Mouse (Mus musculus) ZHBTc4 (cell line): ENCODE measurements around the gene Syne1.

Experiments used
- DNase-seq: peaks from one replicate; pipeline ENCODE4 v3.0.0-alpha.2; 2011; ENCODE audit warnings: low read depth, low spot score

The Syne1 gene

DNA sequence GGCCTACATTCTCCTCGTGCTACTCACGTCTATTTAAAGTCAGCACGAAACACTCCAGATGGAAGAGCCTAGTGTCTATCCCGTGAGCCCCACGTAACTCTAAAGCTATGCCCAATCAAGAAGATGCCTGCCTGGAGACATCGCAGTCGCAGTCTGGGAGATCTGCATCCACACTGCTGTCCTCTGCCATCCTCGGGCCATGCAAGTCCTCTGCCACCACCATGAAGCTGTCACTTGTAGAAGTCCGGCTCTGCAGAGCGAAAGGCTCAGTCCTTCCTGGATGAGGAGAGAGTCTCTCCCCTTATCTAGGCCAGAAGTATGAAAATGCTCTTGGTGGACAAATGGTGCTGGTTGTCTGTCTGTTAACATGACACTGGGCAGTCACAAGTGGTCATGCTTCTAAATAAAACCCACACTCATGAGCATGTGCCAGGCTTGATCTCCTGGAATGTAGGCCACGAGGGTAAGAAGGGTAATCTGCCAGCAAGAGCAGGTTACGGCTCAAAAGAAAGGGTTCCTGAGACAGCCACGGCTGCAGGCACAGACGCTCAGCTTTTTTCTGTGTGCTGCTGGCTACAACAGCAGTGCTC lies 482.5 kb downstream of the Syne1 start, which contains the start of gene Gm10097:
TSS of gene Gm10097 (plus strand) at position 517 of the 590 bp plus-strand sequence.
- DNase-seq, result no peak

DNA sequence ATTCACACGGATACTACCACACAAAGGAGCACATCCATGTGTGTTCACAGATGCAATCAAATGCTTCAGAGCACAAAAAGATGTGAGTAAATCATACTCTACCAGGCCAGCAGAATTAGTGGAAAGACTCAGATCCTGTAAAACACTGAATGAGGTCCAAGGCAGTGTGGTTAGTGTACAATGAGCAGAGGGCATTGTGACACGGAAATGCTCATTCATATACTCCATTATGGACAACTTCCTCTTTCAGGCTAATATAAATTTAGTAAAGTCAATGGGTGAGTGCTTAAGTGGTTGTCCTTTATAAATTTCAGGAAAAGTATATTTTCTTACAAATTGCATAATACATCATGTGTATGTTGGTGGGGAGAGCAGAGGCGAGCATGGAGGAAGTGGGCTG lies 484.2 kb downstream of the Syne1 start:
- DNase-seq, result no peak

DNA sequence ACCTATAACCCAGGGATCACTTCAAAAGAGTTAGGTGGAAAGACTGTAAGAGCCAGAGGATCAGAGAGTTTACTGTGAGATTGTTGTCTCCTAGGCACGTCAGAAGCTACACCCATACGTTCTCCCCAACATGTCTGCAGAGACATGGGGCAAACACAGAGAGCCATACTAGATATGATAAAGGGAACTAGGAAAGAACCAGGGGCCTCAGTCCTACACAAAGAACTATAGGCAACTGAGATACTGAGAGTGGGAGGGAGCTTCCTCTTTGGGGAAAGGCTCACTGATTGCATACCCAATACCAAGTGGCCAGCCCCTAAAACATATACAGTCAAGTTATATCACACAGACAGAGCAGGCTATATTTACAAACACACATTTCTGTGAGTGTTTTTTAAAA lies 491.3 kb downstream of the Syne1 start:
- DNase-seq, result no peak

DNA sequence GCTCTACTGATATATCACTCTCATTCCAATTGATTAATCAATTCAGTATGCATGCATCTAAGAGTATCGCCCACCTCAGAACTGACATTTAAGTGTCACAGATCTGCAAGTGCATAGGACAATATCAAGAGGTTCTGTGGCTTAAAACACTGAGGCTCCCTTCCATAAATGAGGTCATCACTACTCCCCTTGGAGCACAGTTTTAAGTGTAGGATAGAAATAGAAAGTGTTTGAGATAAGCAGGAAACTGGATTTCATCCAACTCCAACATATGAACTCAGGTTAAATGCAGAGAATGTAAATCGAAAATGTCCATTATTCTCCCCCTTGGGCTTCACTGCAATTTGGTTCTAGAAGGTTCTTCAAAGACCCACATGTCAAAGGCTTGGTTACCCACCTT lies 492.4 kb downstream of the Syne1 start:
- no peak for DNase-seq

DNA sequence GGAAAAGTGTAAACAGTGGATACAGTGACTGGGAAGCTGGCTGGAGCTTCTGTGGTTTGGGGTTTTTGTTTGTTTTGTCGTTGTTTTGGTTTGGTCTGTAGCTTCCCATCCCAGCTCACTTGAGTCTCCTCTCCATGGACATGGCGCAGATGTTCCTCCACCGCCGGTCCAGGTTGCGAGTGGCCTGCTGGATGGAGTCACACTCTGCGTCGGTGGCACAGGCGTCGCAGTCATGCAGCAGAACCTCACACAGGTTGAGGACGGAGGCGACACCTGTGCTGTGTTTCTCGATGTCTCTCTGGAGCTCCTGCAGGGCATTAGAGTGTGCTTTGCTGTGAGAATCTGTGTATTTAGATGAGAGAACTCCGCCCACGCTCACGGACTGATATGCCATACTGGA lies 493.6 kb downstream of the Syne1 start:
- DNase-seq, result no peak

DNA sequence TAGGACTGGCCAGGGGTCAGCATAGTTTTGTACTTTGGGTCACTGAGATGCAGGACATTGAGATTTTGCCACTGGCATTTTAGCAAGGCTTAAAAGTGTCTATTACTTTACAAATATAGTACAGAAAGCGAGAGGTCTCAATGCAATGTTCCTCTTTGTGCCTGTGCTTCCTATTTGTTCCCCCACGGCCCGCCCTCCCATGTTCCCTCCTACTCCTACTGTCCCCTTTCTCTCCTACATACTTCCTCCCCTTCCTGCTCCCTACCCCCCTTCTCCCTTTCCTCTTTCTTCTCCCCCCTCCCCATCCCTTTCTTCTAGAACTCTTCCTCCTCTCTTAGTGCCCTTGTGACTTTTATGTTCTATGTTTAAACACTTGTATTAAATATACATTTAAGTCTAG lies 494.3 kb downstream of the Syne1 start:
- DNase-seq, result no peak

DNA sequence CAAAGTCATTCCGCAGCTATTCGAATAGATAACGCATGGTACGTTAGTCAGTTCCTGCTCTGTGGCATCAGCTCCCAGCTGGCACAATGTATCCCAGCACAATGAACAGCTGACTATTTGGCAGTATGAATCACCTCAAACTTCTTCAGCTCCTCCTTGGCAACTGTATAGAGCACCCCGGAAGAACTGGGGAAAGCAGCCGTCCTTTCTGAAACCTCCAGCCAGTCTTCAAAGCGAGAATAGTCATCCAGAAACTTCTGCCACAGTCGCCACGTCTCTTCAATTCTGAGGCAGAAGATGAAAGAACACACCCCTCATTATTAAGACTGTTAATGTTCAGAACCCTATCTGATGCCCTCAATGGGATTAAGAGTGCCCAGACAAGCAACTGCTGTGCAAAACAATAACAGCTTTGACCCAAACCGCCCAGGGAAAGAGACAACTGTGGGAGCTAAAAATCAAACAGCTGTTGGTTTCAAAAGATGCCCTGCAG lies 495.0 kb downstream of the Syne1 start:
- DNase-seq, result no peak

DNA sequence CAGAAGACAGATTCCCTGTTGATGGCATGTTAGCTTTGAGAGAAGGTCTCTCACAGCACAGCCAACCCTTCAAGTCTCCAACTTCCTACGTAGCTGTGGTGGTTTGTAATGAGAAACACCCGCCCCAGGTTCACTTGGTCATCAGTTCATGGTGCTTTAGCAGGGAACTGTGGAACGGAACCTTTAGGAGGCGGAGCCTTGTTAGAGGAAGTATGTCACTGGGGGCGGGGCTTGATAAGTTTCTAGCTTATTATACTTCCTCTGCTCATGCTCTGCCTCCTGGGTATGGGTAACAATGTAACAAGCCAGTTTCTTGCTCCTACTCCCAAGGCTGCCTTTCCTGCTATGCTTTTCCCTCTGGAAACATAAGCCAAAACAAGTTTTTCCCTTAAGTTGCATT lies 505.6 kb downstream of the Syne1 start:
- DNase-seq, result no peak

DNA sequence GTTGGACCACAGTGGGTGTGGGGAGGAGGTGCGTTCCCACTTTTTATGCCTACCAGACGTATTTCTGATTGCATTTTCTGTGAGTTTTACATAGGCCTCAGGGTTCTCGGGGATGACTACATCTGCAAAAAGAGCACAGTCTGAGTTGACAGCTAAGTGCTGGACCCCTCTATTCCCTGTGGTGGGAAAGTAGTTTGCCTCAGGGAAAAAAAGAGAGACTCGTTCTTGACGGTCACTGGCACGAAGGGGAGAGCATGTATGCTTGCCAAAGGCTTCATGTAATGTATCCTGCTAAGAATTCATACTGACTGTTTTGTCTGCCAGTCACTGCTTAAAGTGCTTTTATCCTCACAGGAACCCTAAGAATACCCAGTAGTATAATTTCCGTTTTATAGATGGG lies 506.1 kb downstream of the Syne1 start:
- no peak for DNase-seq

DNA sequence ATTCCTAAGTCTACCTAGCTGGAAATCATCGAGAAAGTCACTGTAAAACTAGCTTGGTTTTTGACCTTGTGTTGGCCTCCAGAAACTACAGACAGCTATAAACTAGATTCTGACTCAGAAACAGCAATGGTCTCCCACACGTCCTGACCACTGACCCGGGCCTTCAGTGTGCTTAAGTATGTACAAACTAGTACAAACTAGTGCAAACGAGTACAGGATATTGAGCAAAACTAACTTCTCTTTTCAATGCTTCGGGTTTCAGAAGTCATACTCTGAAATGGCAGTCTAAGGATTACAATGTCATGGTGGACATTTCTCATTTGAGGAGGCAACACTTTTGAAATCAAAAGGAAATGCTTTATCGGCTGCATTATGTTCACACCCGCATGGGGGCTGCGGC lies 506.8 kb downstream of the Syne1 start:
- DNase-seq, result no peak

DNA sequence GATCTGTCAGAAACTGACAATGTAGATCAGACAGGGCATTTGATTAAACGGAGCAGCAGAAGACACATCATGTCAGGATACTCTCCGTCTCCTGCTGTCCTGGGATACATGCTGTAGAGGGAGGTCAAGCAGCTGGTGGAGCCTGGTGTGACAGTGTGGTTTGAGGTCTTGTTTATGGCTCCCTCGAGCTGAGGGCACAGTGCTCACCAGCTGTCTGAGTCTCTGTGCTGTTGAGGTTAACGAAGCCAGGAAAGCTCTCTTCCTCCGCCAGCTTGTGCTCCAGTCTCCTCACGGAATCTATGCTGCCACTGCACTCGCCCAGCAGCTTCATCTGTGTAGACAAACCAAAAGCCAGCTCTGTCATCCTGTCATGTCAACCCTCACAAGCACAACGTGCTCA lies 510.0 kb downstream of the Syne1 start:
- DNase-seq, result no peak

DNA sequence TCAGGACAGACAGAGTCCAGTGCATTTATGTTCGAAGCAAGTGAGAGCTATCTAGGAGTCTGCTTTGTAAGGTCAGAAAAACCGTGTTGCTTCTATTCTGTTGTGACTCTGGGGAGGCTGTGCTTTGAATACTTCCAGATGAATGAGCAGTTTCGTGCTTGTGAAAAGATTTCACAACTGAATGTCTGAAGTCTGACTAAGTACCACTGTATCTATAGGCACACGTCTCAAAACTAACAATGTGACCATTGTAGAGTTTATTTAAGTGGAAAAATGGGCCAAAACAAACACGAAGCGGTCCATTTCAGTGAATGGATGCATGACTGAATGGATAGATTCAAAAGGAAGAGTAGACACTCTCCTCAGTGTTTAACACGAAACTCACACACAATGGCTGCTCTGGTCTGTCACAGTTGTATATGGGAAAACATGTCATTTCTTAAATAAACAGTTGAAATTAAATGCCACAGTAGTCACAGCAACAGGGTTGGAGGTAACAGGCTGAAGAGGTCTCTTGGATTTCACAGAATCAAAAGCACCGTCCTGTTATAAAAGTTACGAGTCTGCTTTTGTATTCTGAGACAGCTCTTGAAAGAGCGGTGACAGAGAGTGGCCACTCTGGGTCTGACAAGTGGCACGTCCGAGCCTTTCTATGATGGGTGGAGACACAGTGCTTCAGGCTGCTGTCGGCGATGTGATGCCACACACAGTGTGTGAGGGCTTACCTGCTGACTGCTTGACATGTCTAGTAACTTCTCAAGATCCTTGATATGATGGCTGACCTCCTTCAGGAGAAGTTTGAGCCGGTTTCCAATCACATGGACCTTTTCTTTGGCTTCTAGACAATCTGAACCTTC lies 518.9 kb downstream of the Syne1 start:
- no peak for DNase-seq

DNA sequence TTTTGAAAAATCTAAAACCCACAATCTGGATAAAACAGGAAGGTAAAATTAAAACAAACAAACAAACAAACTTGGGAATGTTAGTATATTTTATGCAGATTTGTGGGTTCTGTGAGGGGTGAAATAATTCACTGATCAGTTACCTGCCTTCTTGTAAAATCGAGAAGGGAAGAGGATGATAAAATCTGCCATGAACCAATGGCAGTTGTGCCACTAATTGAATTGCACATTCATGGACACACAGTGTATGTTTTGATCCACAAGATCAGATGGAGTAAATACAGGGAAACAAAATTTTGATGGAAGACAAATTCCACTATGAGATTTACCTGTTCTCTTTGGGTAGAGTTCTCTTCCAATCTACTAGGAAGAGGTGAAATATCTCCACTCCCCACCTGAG lies 521.4 kb downstream of the Syne1 start:
- DNase-seq, result no peak

DNA sequence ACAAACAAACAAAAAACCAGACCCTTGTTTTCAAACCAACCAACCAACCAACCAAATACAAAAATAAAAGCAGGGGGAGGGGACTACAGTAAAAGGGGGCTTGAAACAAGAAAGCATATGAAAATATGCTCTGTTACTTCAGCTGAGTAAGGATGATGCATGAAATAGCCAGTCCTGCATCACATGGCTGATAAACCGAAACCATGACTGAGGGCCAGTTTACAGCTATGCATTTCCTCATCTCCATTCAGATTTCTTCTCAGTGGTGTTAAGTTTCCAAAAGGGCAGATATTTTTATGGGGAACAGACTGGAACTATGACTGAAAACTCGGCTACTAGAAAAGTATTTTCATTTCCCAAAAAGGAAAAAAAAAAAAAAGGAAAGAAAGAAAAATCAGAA lies 522.1 kb downstream of the Syne1 start:
- DNase-seq, result no peak

DNA sequence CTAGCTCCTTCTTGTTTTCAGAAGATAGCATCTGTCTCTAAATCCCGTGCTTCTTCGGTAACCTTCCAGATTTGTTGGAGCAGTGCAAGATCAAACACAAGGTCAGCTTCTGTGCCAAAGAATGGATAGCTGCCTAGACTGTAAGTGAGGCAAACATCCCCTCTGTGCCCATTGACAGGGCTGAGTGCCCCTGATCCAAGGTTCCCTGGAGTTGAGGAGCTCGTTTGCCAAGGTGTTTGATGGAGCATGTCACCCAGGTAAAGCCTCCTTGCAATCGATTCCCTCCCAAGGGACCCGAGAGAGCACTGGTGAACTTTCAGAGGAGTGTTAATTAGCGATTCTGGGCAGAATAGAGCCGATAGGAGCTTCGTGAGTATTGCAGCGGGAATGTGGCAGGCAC lies 523.0 kb downstream of the Syne1 start:
- peak; percentile 9 for DNase-seq

DNA sequence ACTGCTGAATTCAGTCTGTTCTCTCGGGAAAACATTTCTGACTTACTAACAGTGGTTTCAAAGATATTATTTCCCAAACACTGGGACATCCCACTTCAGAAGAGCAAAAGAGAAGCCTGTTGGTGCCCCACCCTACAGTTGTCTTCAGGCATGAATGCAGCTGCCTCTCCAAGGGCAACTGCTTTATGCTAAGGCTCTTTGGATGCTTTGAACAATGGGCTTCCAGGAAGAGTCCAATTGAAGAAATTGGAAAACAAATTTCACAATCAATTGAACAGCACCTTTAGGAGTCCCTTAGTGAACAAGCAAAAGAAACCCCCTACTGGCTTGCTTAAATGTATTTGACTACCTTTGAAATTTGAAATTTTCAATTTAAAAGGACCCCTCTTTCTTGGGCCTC lies 524.1 kb downstream of the Syne1 start:
- peak; percentile 73 for DNase-seq

DNA sequence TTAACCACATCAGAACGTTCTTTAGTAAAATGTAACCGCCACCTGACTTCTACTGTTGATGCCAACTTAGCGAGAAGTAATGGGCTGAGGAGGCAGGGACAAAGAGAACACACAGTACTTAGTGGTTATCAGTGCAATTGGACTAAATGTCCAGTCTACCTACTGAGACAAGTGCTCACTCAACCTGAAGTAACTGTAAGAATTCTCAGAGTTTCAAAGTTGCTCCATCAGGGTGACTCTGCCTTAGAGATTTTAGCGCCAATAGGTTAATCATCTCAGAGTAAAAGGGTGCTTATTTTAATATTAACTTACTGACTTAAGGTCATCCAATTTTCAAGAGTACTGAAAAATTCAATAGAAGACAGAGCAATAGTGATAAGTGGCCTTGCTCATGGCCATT lies 525.4 kb downstream of the Syne1 start:
- DNase-seq, result no peak

DNA sequence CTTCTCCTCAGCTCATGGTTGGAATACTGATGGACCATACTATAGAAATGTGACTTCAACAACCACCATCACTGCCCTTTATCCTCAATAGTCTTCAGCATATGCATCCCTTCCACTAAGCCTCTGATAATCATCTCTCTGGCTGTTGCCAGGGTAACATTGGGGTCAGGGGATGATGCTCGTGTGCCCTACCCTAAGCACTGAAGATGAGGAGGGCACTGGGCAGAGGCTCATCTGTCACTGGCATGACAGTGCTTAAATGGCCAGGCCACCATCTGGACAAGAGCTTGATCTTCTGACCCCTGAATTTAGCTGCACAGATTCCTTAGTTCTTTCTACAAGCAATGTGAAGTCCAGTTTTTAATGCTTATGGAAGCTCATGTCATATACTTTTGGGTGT lies 534.1 kb downstream of the Syne1 start:
- DNase-seq, result no peak

DNA sequence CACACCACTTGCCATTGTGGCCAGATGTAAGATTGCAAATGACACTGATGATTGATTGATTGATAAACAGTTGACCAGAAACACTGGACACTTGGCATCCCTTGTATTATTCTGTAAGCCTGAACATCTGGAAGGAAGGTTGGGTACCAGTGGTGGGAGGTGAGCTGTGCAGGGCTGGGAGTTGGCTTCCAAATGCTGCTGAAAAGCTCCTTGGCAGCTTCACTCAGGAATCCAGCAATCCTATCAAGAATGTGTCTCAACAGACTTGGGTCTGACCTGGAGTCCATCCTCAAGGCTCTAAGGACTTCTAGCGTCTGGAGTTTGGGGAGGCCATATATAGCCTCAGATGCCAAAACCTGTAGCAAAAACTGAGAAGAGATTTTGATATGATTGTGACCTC lies 536.3 kb downstream of the Syne1 start:
- no peak for DNase-seq

DNA sequence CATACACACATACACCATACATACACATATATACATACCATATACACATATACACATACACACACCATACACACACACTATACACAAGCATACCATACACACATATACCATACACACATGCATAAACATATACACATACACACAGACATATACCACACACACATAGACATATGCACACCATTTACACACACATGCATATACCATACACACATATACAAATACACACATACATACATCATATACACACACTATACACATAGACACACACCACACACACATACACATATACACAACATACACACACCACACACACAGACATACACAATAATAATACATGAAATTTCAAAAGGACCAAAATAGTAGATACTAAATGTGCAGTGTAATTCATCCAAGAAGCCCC lies 539.3 kb downstream of the Syne1 start:
- no peak for DNase-seq

DNA sequence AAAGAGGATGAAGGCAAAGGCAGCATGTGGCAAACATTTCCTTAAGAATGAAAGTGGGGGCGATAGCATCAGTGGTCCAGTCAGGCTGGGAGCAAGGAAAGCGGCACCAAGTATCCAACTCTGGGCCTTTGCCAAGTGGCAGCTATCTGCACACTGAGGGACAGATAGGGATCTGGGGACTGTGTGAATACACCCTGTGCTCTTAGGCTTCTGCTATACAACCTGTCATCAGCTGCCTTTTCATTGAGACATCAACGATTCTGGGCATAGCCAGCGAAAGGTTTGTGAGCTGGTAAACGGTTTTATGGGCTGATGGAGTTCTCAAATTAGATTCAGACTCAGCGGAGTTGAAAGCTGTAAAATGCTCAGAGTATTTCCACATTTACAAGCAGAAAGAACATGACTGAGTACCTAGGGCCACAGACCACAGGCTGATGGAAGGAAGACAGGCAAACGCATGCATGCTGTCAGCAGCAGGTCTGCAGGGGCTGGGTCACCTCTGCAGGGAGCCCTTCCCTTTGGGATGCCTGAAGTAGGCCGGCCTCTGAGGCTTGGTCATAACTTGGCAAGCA lies 542.4 kb downstream of the Syne1 start:
- DNase-seq, result no peak

DNA sequence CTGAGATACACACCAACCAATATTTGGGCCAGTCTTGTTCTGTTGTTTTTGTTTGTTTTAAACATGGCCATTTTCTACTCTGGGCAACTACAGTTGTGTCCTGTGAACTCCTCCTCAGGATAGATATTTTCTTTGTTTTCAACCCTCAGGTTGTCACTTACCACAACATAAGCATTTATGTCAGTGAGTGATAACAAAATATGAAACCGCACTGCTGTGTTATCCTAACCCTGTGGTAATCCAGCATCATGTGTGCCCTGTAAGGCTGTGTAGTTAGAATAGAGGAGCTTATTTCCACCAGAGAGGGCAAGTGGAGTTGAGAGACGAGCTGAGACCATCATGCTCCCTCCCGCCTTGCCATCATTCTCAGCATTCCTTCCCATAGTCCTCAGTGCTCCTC lies 554.7 kb downstream of the Syne1 start:
- DNase-seq, result no peak

DNA sequence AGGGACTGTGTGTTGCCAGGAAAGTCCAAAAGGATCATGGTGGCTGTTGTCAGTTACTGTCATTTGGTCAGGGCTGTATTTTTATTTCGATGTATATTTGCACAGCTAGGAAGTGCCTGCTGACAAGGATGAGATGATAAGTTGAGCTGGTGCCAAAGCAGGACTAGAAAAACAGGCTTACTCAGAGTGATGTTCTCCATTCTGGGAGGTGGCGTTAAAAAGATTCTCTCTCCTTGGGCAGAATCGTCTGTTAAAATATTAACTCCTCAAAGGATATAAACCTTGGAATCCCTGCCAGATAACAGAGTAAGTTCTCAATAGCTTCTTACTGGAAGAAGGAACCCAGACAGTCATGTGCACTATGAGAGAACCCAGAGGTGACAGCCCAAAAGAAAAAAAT lies 557.5 kb downstream of the Syne1 start:
- DNase-seq, result no peak
